In genomic region chr10:80399191-80399972, GRCm38 (mm10) we compare ENCODE assay signal across 8 mouse cellular contexts. TPM values are rescaled to one million over a fixed set of nuclear protein-coding genes. Genes with fewer than 3 reads are reported as not detected.
DNase-seq lines count a peak whose midpoint lies in the region; ATAC-seq and TF ChIP-seq lines count a peak whose summit lies in the region.

Gene Mbd3 (minus strand): TSS chr10:80399550.

- no peaks in the 10 kb centered on the region for H3K27me3 ChIP-seq in forebrain, embryonic 10.5 days (ENCODE audit: poor library complexity, severe bottlenecking)
- no peaks in the 10 kb centered on the region for H3K27me3 ChIP-seq in heart, embryonic 15.5 days
- H3K27me3 ChIP-seq in liver, embryonic 14.5 days (ENCODE audit: control insufficient read depth, insufficient read depth, low read length): no peaks in the 10 kb centered on the region
- H3K27me3 ChIP-seq in neural tube, embryonic 11.5 days (ENCODE audit: control insufficient read depth, insufficient read depth, low read length): no peaks in the 10 kb centered on the region
- H3K27me3 ChIP-seq in stomach, postnatal 0 days (ENCODE audit: control insufficient read depth, insufficient read depth, low read length): no peaks in the 10 kb centered on the region

- peaks cover 71% of the 10 kb centered on the region for H3K36me3 ChIP-seq in forebrain, embryonic 10.5 days (replicated peaks)
- H3K36me3 ChIP-seq in heart, embryonic 15.5 days: peaks cover 49% of the 10 kb centered on the region
- H3K36me3 ChIP-seq in liver, embryonic 14.5 days (replicated peaks; ENCODE audit: control insufficient read depth, insufficient read depth, low read depth): peaks cover 28% of the 10 kb centered on the region
- H3K36me3 ChIP-seq in neural tube, embryonic 11.5 days (ENCODE audit: control insufficient read depth, insufficient read depth, low read length): peaks cover 20% of the 10 kb centered on the region
- peaks cover 18% of the 10 kb centered on the region for H3K36me3 ChIP-seq in stomach, postnatal 0 days (ENCODE audit: control insufficient read depth, insufficient read depth, low read length)

- peak; percentile 99 for DNase-seq in CD8-positive naive resting alpha-beta T cell, adult 2 months (ENCODE audit: low read depth in 2 of 2, low spot score in 2 of 2)
- peak; percentile 98 for DNase-seq in c-Kit-positive CD71-negative TER-119-negative erythroid progenitor cells, embryonic 14.5 days (ENCODE audit: low read depth)
- DNase-seq in forebrain, embryonic 10.5 days (ENCODE audit: extremely low spot score, low spot score): peak; percentile 99
- peak; percentile 100 for DNase-seq in kidney, postnatal 25 days
- DNase-seq in liver, embryonic 14.5 days (ENCODE audit: low read depth in 3 of 3, low spot score in 3 of 3): peak; percentile 100
- peak; percentile 99 for DNase-seq in neural tube, embryonic 11.5 days (ENCODE audit: low spot score)
- peak; percentile 98 for DNase-seq in stomach, postnatal 0 days (ENCODE audit: low spot score)

- WGBS in forebrain, embryonic 10.5 days: under 1% methylated on average over 82 of the region's 82 CpGs
- under 1% methylated on average over 79 of the region's 82 CpGs for WGBS in heart, embryonic 15.5 days
- under 1% methylated on average over 80 of the region's 82 CpGs for WGBS in liver, embryonic 14.5 days (ENCODE audit: insufficient replicate concordance)
- WGBS in neural tube, embryonic 11.5 days: under 1% methylated on average over 80 of the region's 82 CpGs
- WGBS in stomach, postnatal 0 days: under 1% methylated on average over 68 of the region's 82 CpGs

- peaks cover 43% of the 10 kb centered on the region for H3K4me1 ChIP-seq in forebrain, embryonic 10.5 days
- H3K4me1 ChIP-seq in heart, embryonic 15.5 days (replicated peaks): peaks cover 30% of the 10 kb centered on the region
- H3K4me1 ChIP-seq in liver, embryonic 14.5 days (replicated peaks; ENCODE audit: control insufficient read depth in 2 of 2, insufficient read depth in 2 of 2, low read length in 1 of 2): peaks cover 17 to 19% of the 10 kb centered on the region in 2 experiments
- H3K4me1 ChIP-seq in neural tube, embryonic 11.5 days (ENCODE audit: control insufficient read depth, insufficient read depth, low read length): peaks cover 24% of the 10 kb centered on the region
- H3K4me1 ChIP-seq in stomach, postnatal 0 days (replicated peaks; ENCODE audit: control insufficient read depth, insufficient read depth): peaks cover 3% of the 10 kb centered on the region

- H3K27ac ChIP-seq in forebrain, embryonic 10.5 days: peak within 1 kb of the TSS; percentile 99
- peak within 1 kb of the TSS; percentile 100 for H3K27ac ChIP-seq in heart, embryonic 15.5 days
- peak within 1 kb of the TSS; percentile 97 for H3K27ac ChIP-seq in liver, embryonic 14.5 days
- H3K27ac ChIP-seq in neural tube, embryonic 11.5 days (ENCODE audit: low read depth, low read length): peak within 1 kb of the TSS; percentile 98
- peak within 1 kb of the TSS; percentile 99 for H3K27ac ChIP-seq in stomach, postnatal 0 days (replicated peaks)

- peaks cover 4% of the 10 kb centered on the region; the same call in 1 of the 2 replicates for H3K9me3 ChIP-seq in forebrain, embryonic 10.5 days
- no peaks in the 10 kb centered on the region for H3K9me3 ChIP-seq in heart, embryonic 15.5 days (replicated peaks)
- no peaks in the 10 kb centered on the region for H3K9me3 ChIP-seq in liver, embryonic 14.5 days (ENCODE audit: control insufficient read depth, low read length)
- H3K9me3 ChIP-seq in neural tube, embryonic 11.5 days (ENCODE audit: control insufficient read depth, low read length): no peaks in the 10 kb centered on the region
- no peaks in the 10 kb centered on the region for H3K9me3 ChIP-seq in stomach, postnatal 0 days (ENCODE audit: control insufficient read depth, low read length)

- H3K4me3 ChIP-seq in forebrain, embryonic 10.5 days: peak within 1 kb of the TSS; percentile 78
- H3K4me3 ChIP-seq in heart, embryonic 15.5 days: peak within 1 kb of the TSS; percentile 93
- H3K4me3 ChIP-seq in liver, embryonic 14.5 days (ENCODE audit: insufficient read depth in 1 of 2, low read depth in 2 of 2, low read length in 2 of 2): peak within 1 kb of the TSS; percentile 64 to 90
- peak within 1 kb of the TSS; percentile 73 for H3K4me3 ChIP-seq in neural tube, embryonic 11.5 days (ENCODE audit: low read depth, low read length)
- peak within 1 kb of the TSS; percentile 78 for H3K4me3 ChIP-seq in stomach, postnatal 0 days (ENCODE audit: low read depth, low read length)

- no peak for TF ChIP-seq EP300 in liver, embryonic 14.5 days (IDR thresholded peaks at IDR 0.05; ENCODE audit: low read depth)
- TF ChIP-seq EP300 in stomach, postnatal 0 days (optimal IDR thresholded peaks at IDR 0.05): no peak

- no peak for TF ChIP-seq CTCF in liver, embryonic 14.5 days (IDR thresholded peaks at IDR 0.05; ENCODE audit: low read depth)
- no peak for TF ChIP-seq CTCF in stomach, postnatal 0 days (IDR thresholded peaks at IDR 0.05; ENCODE audit: low read depth)

- ATAC-seq in heart, embryonic 15.5 days (replicated peaks; ENCODE audit: insufficient number of reproducible peaks, insufficient read depth, low FRiP score, low read depth): peak; percentile 95
- peak; percentile 94 for ATAC-seq in liver, embryonic 14.5 days (ENCODE audit: insufficient read depth)
- peak; percentile 95 for ATAC-seq in neural tube, embryonic 11.5 days (ENCODE audit: insufficient read depth, low FRiP score, low TSS enrichment)
- ATAC-seq in stomach, postnatal 0 days (ENCODE audit: low FRiP score, low TSS enrichment): peak; percentile 96

- peak within 1 kb of the TSS; percentile 89 for H3K4me2 ChIP-seq in heart, embryonic 15.5 days
- H3K4me2 ChIP-seq in liver, embryonic 14.5 days (ENCODE audit: low read depth): peak within 1 kb of the TSS; percentile 99
- peak within 1 kb of the TSS; percentile 82 for H3K4me2 ChIP-seq in neural tube, embryonic 11.5 days (ENCODE audit: low read depth)
- peak within 1 kb of the TSS; percentile 82 for H3K4me2 ChIP-seq in stomach, postnatal 0 days (replicated peaks; ENCODE audit: low read depth)

- H3K9ac ChIP-seq in heart, embryonic 15.5 days: peak within 1 kb of the TSS; percentile 96
- H3K9ac ChIP-seq in liver, embryonic 14.5 days (replicated peaks): peak within 1 kb of the TSS; percentile 95
- H3K9ac ChIP-seq in neural tube, embryonic 11.5 days (ENCODE audit: low read length): peak within 1 kb of the TSS; percentile 93
- peak within 1 kb of the TSS; percentile 93 for H3K9ac ChIP-seq in stomach, postnatal 0 days (ENCODE audit: low read length)

RNA-seq across cellular contexts. Expression of gene Mbd3, which starts in this region (rescaled TPM):
- polyA plus RNA-seq in forebrain, embryonic 10.5 days (2016; fragmentation: Nextera tagmentation; extraction: Ambion mirVana): 343 and 346 TPM in 2 replicates
- 122 and 177 TPM in 2 replicates for polyA plus RNA-seq in heart, embryonic 15.5 days (2015; fragmentation: Nextera tagmentation; extraction: Ambion mirVana)
- polyA plus RNA-seq in liver, embryonic 14.5 days (2012; rRNA removed): 66.7 and 79.5 TPM in 2 replicates
- 43.7 and 44.3 TPM in 2 replicates for polyA plus RNA-seq in liver, embryonic 14.5 days (2014; fragmentation: Nextera tagmentation; extraction: Ambion mirVana)
- polyA plus RNA-seq in neural tube, embryonic 11.5 days (2014; fragmentation: Nextera tagmentation; extraction: Ambion mirVana): 262 and 271 TPM in 2 replicates
- polyA plus RNA-seq in stomach, postnatal 0 days (2015; fragmentation: Nextera tagmentation; extraction: Ambion mirVana): 81.1 and 82.9 TPM in 2 replicates

Comparison
In these comparisons a context has a peak if more than half of its experiments do, and no peak if none do; other contexts are left out.
1. Peak in every context shown above with its lines: DNase-seq, ATAC-seq, H3K4me3 ChIP-seq and H3K27ac ChIP-seq.